Mouse (Mus musculus): ENCODE data around the gene Pkm. TPM values are rescaled to one million over a fixed set of nuclear protein-coding genes. Genes with fewer than 3 reads are reported as not detected.

The Pkm gene
- polyA plus RNA-seq, 1 experiment from 2014 or later: 1,230 TPM

- H3K9ac ChIP-seq (ENCODE audit: low read depth, low read length): no peak overlapping the region
- peaks cover 75% of the 10 kb centered on the region for H3K36me3 ChIP-seq (ENCODE audit: control insufficient read depth, insufficient read depth, low read length)
- H3K9me3 ChIP-seq (ENCODE audit: control insufficient read depth, low read length): no peaks in the 10 kb centered on the region
- 79% methylated on average over 7 of the region's 7 CpGs for WGBS
- H3K27ac ChIP-seq (ENCODE audit: low read depth, low read length): no peak overlapping the region
- no peak overlapping the region for H3K4me3 ChIP-seq (ENCODE audit: low read length)
- H3K4me1 ChIP-seq (ENCODE audit: control insufficient read depth, insufficient read depth, low read length): peaks cover 50% of the 10 kb centered on the region
- no peak overlapping the region for H3K4me2 ChIP-seq (replicated peaks; ENCODE audit: low read depth, low read length)
- no peak for ATAC-seq (ENCODE audit: low FRiP score, low TSS enrichment)
- no peaks in the 10 kb centered on the region for H3K27me3 ChIP-seq (ENCODE audit: control insufficient read depth, insufficient read depth, low read length)
These were observed 7.1 kb downstream of the Pkm start for GRCm38 (mm10) chr9:59663226-59663625.

DNA sequence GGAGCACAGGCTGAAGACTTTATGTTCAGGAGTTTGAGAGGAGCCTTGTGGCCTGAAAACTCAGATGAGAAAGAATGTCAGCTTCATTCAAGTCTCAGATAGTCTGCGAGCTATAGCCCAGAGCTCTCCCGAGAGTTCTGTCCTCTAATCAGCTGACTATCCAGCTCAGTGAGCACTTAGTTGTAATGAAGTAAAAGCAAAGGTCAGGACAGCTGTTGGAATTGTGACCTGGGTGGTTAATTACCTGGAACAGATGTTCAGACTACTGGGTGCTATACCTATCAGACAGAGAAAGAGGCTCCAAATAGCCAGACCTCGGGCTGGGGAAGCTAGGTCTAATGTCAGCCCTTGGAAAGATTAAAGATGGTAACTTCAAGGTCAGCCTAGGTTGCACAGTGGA lies 7.8 kb downstream of the Pkm start:
- peaks cover 42% of the 10 kb centered on the region for H3K4me1 ChIP-seq (ENCODE audit: control insufficient read depth, insufficient read depth, low read length)

GRCm38 (mm10) chr9:59664664-59665256 lies 8.6 kb downstream of the Pkm start:
- Histone ChIP-seq H3K4me1 (ENCODE audit: control insufficient read depth, insufficient read depth, low read length) (peaks cover 34% of the 10 kb centered on the region), H3K4me2 (replicated peaks; ENCODE audit: low read depth, low read length) (no peak overlapping the region), H3K36me3 (ENCODE audit: control insufficient read depth, insufficient read depth, low read length) (peaks cover 87% of the 10 kb centered on the region), H3K9ac (ENCODE audit: low read depth, low read length) (no peak overlapping the region), H3K27me3 (ENCODE audit: control insufficient read depth, insufficient read depth, low read length) (no peaks in the 10 kb centered on the region), H3K27ac (ENCODE audit: low read depth, low read length) (no peak overlapping the region), H3K4me3 (ENCODE audit: low read length) (no peak overlapping the region), H3K9me3 (ENCODE audit: control insufficient read depth, low read length) (no peaks in the 10 kb centered on the region)
- no peak for ATAC-seq (ENCODE audit: low FRiP score, low TSS enrichment)
- WGBS: 74% methylated on average over 4 of the region's 4 CpGs

More for the DNA sequence above, 7.8 kb downstream of the Pkm start:
- Histone ChIP-seq H3K9me3 (ENCODE audit: control insufficient read depth, low read length) (no peaks in the 10 kb centered on the region), H3K9ac (ENCODE audit: low read depth, low read length) (no peak overlapping the region), H3K4me3 (ENCODE audit: low read length) (no peak overlapping the region), H3K27me3 (ENCODE audit: control insufficient read depth, insufficient read depth, low read length) (no peaks in the 10 kb centered on the region), H3K36me3 (ENCODE audit: control insufficient read depth, insufficient read depth, low read length) (peaks cover 82% of the 10 kb centered on the region), H3K27ac (ENCODE audit: low read depth, low read length) (no peak overlapping the region), H3K4me2 (replicated peaks; ENCODE audit: low read depth, low read length) (no peak overlapping the region)
- no peak for ATAC-seq (ENCODE audit: low FRiP score, low TSS enrichment)
- WGBS: 33% methylated on average over 3 of the region's 3 CpGs

GRCm38 (mm10) chr9:59666016-59666415 lies 9.8 kb downstream of the Pkm start:
- 91% methylated on average over 8 of the region's 8 CpGs for WGBS

DNA sequence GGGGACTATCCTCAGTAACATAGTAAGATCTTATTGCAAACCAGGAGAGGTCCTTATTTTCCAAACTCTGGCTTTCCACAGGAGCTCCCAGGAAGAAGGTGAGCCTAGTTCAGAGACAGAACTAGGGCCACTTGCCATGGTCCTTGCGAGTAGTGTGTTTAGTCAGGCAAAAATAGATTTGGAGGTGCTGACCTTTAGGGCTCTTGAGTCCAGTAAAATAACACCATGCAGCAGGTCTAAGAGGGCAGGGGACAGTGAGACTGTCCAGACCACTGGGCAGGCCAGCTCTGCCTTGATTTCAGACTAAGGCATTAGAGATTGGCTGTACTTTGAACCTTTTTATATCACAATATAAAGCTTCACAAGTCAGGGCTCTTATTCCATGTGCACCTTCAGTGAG lies 10.6 kb downstream of the Pkm start:
- Histone ChIP-seq H3K27ac (ENCODE audit: low read depth, low read length) (no peak overlapping the region), H3K4me1 (ENCODE audit: control insufficient read depth, insufficient read depth, low read length) (peaks cover 17% of the 10 kb centered on the region), H3K36me3 (ENCODE audit: control insufficient read depth, insufficient read depth, low read length) (peaks cover 91% of the 10 kb centered on the region), H3K9me3 (ENCODE audit: control insufficient read depth, low read length) (no peaks in the 10 kb centered on the region), H3K9ac (ENCODE audit: low read depth, low read length) (no peak overlapping the region), H3K4me3 (ENCODE audit: low read length) (no peak overlapping the region), H3K4me2 (replicated peaks; ENCODE audit: low read depth, low read length) (no peak overlapping the region), H3K27me3 (ENCODE audit: control insufficient read depth, insufficient read depth, low read length) (no peaks in the 10 kb centered on the region)
- no peak for ATAC-seq (ENCODE audit: low FRiP score, low TSS enrichment)
- WGBS: 88% methylated on average over 1 of the region's 1 CpGs

More at GRCm38 (mm10) chr9:59666016-59666415, 9.8 kb downstream of the Pkm start:
- no peak overlapping the region for H3K4me2 ChIP-seq (replicated peaks; ENCODE audit: low read depth, low read length)
- no peaks in the 10 kb centered on the region for H3K27me3 ChIP-seq (ENCODE audit: control insufficient read depth, insufficient read depth, low read length)
- no peak overlapping the region for H3K4me3 ChIP-seq (ENCODE audit: low read length)
- peaks cover 91% of the 10 kb centered on the region for H3K36me3 ChIP-seq (ENCODE audit: control insufficient read depth, insufficient read depth, low read length)
- H3K9me3 ChIP-seq (ENCODE audit: control insufficient read depth, low read length): no peaks in the 10 kb centered on the region
- peaks cover 25% of the 10 kb centered on the region for H3K4me1 ChIP-seq (ENCODE audit: control insufficient read depth, insufficient read depth, low read length)
- no peak overlapping the region for H3K27ac ChIP-seq (ENCODE audit: low read depth, low read length)
- H3K9ac ChIP-seq (ENCODE audit: low read depth, low read length): no peak overlapping the region
- no peak for ATAC-seq (ENCODE audit: low FRiP score, low TSS enrichment)

DNA sequence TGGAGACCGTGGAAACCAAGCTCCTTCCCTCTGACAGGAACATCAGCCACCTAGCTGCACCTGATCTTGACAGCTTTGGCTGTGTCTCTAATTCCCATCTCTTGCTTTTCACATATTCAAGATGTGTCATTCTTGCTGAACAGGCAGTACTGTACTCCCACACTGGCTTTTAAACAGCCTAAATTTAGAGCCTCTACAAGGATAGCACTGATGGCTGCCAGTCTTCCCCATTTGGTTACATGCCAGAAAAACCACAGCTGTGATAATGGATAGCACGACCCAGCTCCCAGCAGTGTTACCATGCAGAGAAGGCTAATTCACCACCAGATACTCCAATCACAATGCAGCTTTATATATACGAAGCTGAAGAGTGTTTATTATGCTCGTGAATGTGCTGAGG lies 11.1 kb downstream of the Pkm start:
- no peak overlapping the region for H3K9ac ChIP-seq (ENCODE audit: low read depth, low read length)
- H3K27me3 ChIP-seq (ENCODE audit: control insufficient read depth, insufficient read depth, low read length): no peaks in the 10 kb centered on the region
- peaks cover 91% of the 10 kb centered on the region for H3K36me3 ChIP-seq (ENCODE audit: control insufficient read depth, insufficient read depth, low read length)
- peaks cover 14% of the 10 kb centered on the region for H3K4me1 ChIP-seq (ENCODE audit: control insufficient read depth, insufficient read depth, low read length)
- no peak overlapping the region for H3K4me3 ChIP-seq (ENCODE audit: low read length)
- no peak for ATAC-seq (ENCODE audit: low FRiP score, low TSS enrichment)
- WGBS: 85% methylated on average over 4 of the region's 4 CpGs
- no peaks in the 10 kb centered on the region for H3K9me3 ChIP-seq (ENCODE audit: control insufficient read depth, low read length)
- H3K4me2 ChIP-seq (replicated peaks; ENCODE audit: low read depth, low read length): no peak overlapping the region
- H3K27ac ChIP-seq (ENCODE audit: low read depth, low read length): no peak overlapping the region

- Histone ChIP-seq H3K36me3 (ENCODE audit: control insufficient read depth, insufficient read depth, low read length) (peaks cover 95% of the 10 kb centered on the region), H3K4me1 (ENCODE audit: control insufficient read depth, insufficient read depth, low read length) (peaks cover 12% of the 10 kb centered on the region), H3K27ac (ENCODE audit: low read depth, low read length) (no peak overlapping the region), H3K4me2 (replicated peaks; ENCODE audit: low read depth, low read length) (no peak overlapping the region), H3K9me3 (ENCODE audit: control insufficient read depth, low read length) (no peaks in the 10 kb centered on the region), H3K27me3 (ENCODE audit: control insufficient read depth, insufficient read depth, low read length) (no peaks in the 10 kb centered on the region), H3K9ac (ENCODE audit: low read depth, low read length) (no peak overlapping the region), H3K4me3 (ENCODE audit: low read length) (no peak overlapping the region)
- 88% methylated on average over 6 of the region's 6 CpGs for WGBS
- no peak for ATAC-seq (ENCODE audit: low FRiP score, low TSS enrichment)
These were observed 11.7 kb downstream of the Pkm start for GRCm38 (mm10) chr9:59667904-59668303.

- no peak overlapping the region for H3K4me2 ChIP-seq (replicated peaks; ENCODE audit: low read depth, low read length)
- H3K4me1 ChIP-seq (ENCODE audit: control insufficient read depth, insufficient read depth, low read length): peaks cover 7% of the 10 kb centered on the region
- H3K4me3 ChIP-seq (ENCODE audit: low read length): no peak overlapping the region
- no peak for ATAC-seq (ENCODE audit: low FRiP score, low TSS enrichment)
- 92% methylated on average over 7 of the region's 7 CpGs for WGBS
- H3K9ac ChIP-seq (ENCODE audit: low read depth, low read length): no peak overlapping the region
- no peaks in the 10 kb centered on the region for H3K9me3 ChIP-seq (ENCODE audit: control insufficient read depth, low read length)
- no peak overlapping the region for H3K27ac ChIP-seq (ENCODE audit: low read depth, low read length)
- H3K27me3 ChIP-seq (ENCODE audit: control insufficient read depth, insufficient read depth, low read length): no peaks in the 10 kb centered on the region
- H3K36me3 ChIP-seq (ENCODE audit: control insufficient read depth, insufficient read depth, low read length): peaks cover 95% of the 10 kb centered on the region
These were observed 12.3 kb downstream of the Pkm start for GRCm38 (mm10) chr9:59668473-59668872.

DNA sequence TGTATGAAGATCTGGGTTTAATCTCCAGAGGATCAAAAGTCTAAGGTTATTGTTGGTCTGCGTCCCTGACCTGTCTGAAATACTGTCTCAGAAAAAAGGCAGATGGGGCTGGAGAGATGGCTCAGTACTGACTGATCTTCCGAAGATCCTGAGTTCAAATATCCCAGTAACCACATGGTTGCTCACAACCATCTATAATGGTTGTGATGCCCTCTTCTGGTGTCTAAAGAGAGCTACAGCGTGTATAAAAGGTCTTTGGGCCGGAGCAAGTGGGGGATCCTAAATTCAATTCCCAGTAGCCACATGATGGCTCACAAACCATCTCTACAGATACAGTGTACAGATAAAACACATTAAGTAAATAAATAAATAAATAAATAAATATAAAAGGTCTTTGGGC lies 13.0 kb downstream of the Pkm start:
- Histone ChIP-seq H3K4me3 (ENCODE audit: low read length) (no peak overlapping the region), H3K36me3 (ENCODE audit: control insufficient read depth, insufficient read depth, low read length) (peaks cover 95% of the 10 kb centered on the region), H3K27me3 (ENCODE audit: control insufficient read depth, insufficient read depth, low read length) (no peaks in the 10 kb centered on the region), H3K27ac (ENCODE audit: low read depth, low read length) (no peak overlapping the region), H3K9me3 (ENCODE audit: control insufficient read depth, low read length) (no peaks in the 10 kb centered on the region), H3K4me2 (replicated peaks; ENCODE audit: low read depth, low read length) (no peak overlapping the region), H3K9ac (ENCODE audit: low read depth, low read length) (no peak overlapping the region), H3K4me1 (ENCODE audit: control insufficient read depth, insufficient read depth, low read length) (peaks cover under 1% of the 10 kb centered on the region)
- 86% methylated on average over 4 of the region's 4 CpGs for WGBS
- no peak for ATAC-seq (ENCODE audit: low FRiP score, low TSS enrichment)
